Mouse (Mus musculus): ENCODE measurements around the gene Trex1.

- TF ChIP-seq POLR2A (IDR thresholded peaks at IDR 0.05; ENCODE audit: insufficient read depth, low read depth, low read length) = no peak
- no peak for TF ChIP-seq CTCF (IDR thresholded peaks at IDR 0.05; ENCODE audit: insufficient read depth, low read depth, low read length)
Observed at GRCm38 (mm10) chr9:109027521-109027920, 32.0 kb downstream of the Trex1 start.
